ENCODE assay signal across 8 mouse cellular contexts in genomic region chr17:27048445-27049239, GRCm38 (mm10). TPM values are rescaled to one million over a fixed set of nuclear protein-coding genes. Genes with fewer than 3 reads are reported as not detected.
DNase-seq lines count a peak whose midpoint lies in the region; ATAC-seq lines count a peak whose summit lies in the region.

No protein-coding gene starts in this region.

- 67% methylated on average over 14 of the region's 14 CpGs for WGBS in limb, embryonic 10.5 days

- ATAC-seq in monocyte, adult 5-6 weeks (replicated peaks; ENCODE audit: insufficient number of reproducible peaks, low FRiP score, low TSS enrichment, poor library complexity, severe bottlenecking), result no peak

- H3K9me3 ChIP-seq in limb, embryonic 10.5 days (replicated peaks), result no peaks in the 10 kb centered on the region

- peaks cover 36% of the 10 kb centered on the region for H3K4me1 ChIP-seq in limb, embryonic 10.5 days

- peak; percentile 94 for DNase-seq in heart, adult 11 months
- DNase-seq in heart, adult 8-10 months (ENCODE audit: low spot score), result no peak
- peak; percentile 37 for DNase-seq in right cerebral cortex, postnatal 14 days
- no peak for DNase-seq in right cerebral cortex, postnatal 4 days
- DNase-seq in limb, embryonic 10.5 days (ENCODE audit: low spot score), result peak; percentile 54
- DNase-seq in testis, postnatal 14 days (ENCODE audit: low spot score), result peak; percentile 87
- no peak for DNase-seq in adrenal gland, postnatal 10 days

- H3K36me3 ChIP-seq in limb, embryonic 10.5 days, result no peaks in the 10 kb centered on the region

- no peak overlapping the region for H3K4me3 ChIP-seq in limb, embryonic 10.5 days

- peak overlapping the region; percentile 77 for H3K27ac ChIP-seq in limb, embryonic 10.5 days

- H3K27me3 ChIP-seq in limb, embryonic 10.5 days (ENCODE audit: low read depth, poor library complexity, severe bottlenecking), result no peaks in the 10 kb centered on the region

RNA-seq across cellular contexts. Expression of gene Itpr3, which starts 8.5 kb away (rescaled TPM):
- total RNA-seq in heart, adult 8-10 months (2022), result 1 to 10 TPM; 5.0 to 8.7 (median 6.8) TPM
- 4.3 and 4.8 TPM in 2 replicates for polyA plus RNA-seq in limb, embryonic 10.5 days (2016; fragmentation: Nextera tagmentation; extraction: Ambion mirVana)
- 1 to 10 TPM; 8.7 to 9.7 TPM for total RNA-seq in adrenal gland, postnatal 10 days (2021)
- 25.3 to 46.9 TPM (median 28.9 TPM) in 3 replicates for total RNA-seq in monocyte, adult 5-6 weeks (2017)

RNA-seq across cellular contexts. Expression of gene Bak1, which starts 19.8 kb away (rescaled TPM):
- 10 to 100 TPM; 11.0 to 15.9 (median 13.7) TPM for total RNA-seq in heart, adult 8-10 months (2022)
- 3.7 and 4.6 TPM in 2 replicates for polyA plus RNA-seq in limb, embryonic 10.5 days (2016; fragmentation: Nextera tagmentation; extraction: Ambion mirVana)
- 10 to 100 TPM; 35.4 to 42.4 TPM for total RNA-seq in adrenal gland, postnatal 10 days (2021)
- total RNA-seq in monocyte, adult 5-6 weeks (2017), result 39.5 to 56.8 TPM (median 45.8 TPM) in 3 replicates

Comparison
In these comparisons a context has a peak if more than half of its experiments do, and no peak if none do; other contexts are left out.
1. DNase-seq: peak in heart, adult 11 months (single experiment), right cerebral cortex, postnatal 14 days (single experiment), limb, embryonic 10.5 days (single experiment) and testis, postnatal 14 days (single experiment); none in heart, adult 8-10 months (single experiment), right cerebral cortex, postnatal 4 days (single experiment) and adrenal gland, postnatal 10 days (single experiment).